Comparison of ENCODE assay signal across 8 mouse cellular contexts in genomic region chr1:171286517-171286916, GRCm38 (mm10). TPM values are rescaled to one million over a fixed set of nuclear protein-coding genes. Genes with fewer than 3 reads are reported as not detected.
DNase-seq lines count a peak whose midpoint lies in the region; ATAC-seq lines count a peak whose summit lies in the region.

No protein-coding gene starts in this region.

- ATAC-seq in embryonic facial prominence, embryonic 13.5 days (ENCODE audit: insufficient number of reproducible peaks, insufficient read depth, low FRiP score, low TSS enrichment, low read depth): no peak; the same call in 1 of the 2 replicates
- ATAC-seq in neural tube, embryonic 13.5 days (ENCODE audit: low read depth): no peak

- no peaks in the 10 kb centered on the region for H3K9me3 ChIP-seq in embryonic facial prominence, embryonic 13.5 days
- no peaks in the 10 kb centered on the region for H3K9me3 ChIP-seq in neural tube, embryonic 13.5 days

- H3K36me3 ChIP-seq in embryonic facial prominence, embryonic 13.5 days: peaks cover 65% of the 10 kb centered on the region
- peaks cover 65% of the 10 kb centered on the region for H3K36me3 ChIP-seq in neural tube, embryonic 13.5 days

- WGBS in embryonic facial prominence, embryonic 13.5 days: 91% methylated on average over 19 of the region's 19 CpGs
- 90% methylated on average over 19 of the region's 19 CpGs for WGBS in neural tube, embryonic 13.5 days

- peak overlapping the region; percentile 97; the same call in 1 of the 2 replicates for H3K9ac ChIP-seq in embryonic facial prominence, embryonic 13.5 days
- H3K9ac ChIP-seq in neural tube, embryonic 13.5 days: peak overlapping the region; percentile 97

- peaks cover 38% of the 10 kb centered on the region for H3K4me1 ChIP-seq in embryonic facial prominence, embryonic 13.5 days
- peaks cover 46% of the 10 kb centered on the region for H3K4me1 ChIP-seq in neural tube, embryonic 13.5 days (replicated peaks)

- peak overlapping the region; percentile 93 for H3K4me3 ChIP-seq in embryonic facial prominence, embryonic 13.5 days
- H3K4me3 ChIP-seq in neural tube, embryonic 13.5 days: peak overlapping the region; percentile 88

- peak; percentile 28 for DNase-seq in kidney, adult 9 months
- DNase-seq in kidney, adult 18-20 months: no peak
- peak; percentile 9 for DNase-seq in kidney, postnatal 14 days
- no peak for DNase-seq in embryo, embryonic 10 days (ENCODE audit: low spot score)
- DNase-seq in urinary bladder, postnatal 25 days (ENCODE audit: low spot score): no peak
- DNase-seq in lung, postnatal 14 days: no peak

- no peaks in the 10 kb centered on the region for H3K27me3 ChIP-seq in embryonic facial prominence, embryonic 13.5 days
- no peaks in the 10 kb centered on the region for H3K27me3 ChIP-seq in neural tube, embryonic 13.5 days

- peak overlapping the region; percentile 74 for H3K4me2 ChIP-seq in embryonic facial prominence, embryonic 13.5 days
- H3K4me2 ChIP-seq in neural tube, embryonic 13.5 days: peak overlapping the region; percentile 68

- 0 out of 2 replicates have a peak overlapping the region, but pooled peaks have one; percentile 16 for H3K27ac ChIP-seq in embryonic facial prominence, embryonic 13.5 days
- H3K27ac ChIP-seq in neural tube, embryonic 13.5 days (replicated peaks): no peak overlapping the region

RNA-seq across cellular contexts. Expression of gene Usp21, which starts 1.3 kb away (rescaled TPM):
- 116 and 127 TPM in 2 replicates for polyA plus RNA-seq in embryonic facial prominence, embryonic 13.5 days (2015; fragmentation: Nextera tagmentation; extraction: Ambion mirVana)
- 89.3 and 97.3 TPM in 2 replicates for polyA plus RNA-seq in neural tube, embryonic 13.5 days (2015; fragmentation: Nextera tagmentation; extraction: Ambion mirVana)

RNA-seq across cellular contexts. Expression of gene Ppox, which starts 5.5 kb away (rescaled TPM):
- 60.5 and 64.9 TPM in 2 replicates for polyA plus RNA-seq in embryonic facial prominence, embryonic 13.5 days (2015; fragmentation: Nextera tagmentation; extraction: Ambion mirVana)
- polyA plus RNA-seq in neural tube, embryonic 13.5 days (2015; fragmentation: Nextera tagmentation; extraction: Ambion mirVana): 43.1 and 47.2 TPM in 2 replicates

RNA-seq across cellular contexts. Expression of gene Ufc1, which starts 8.3 kb away (rescaled TPM):
- 109 and 118 TPM in 2 replicates for polyA plus RNA-seq in embryonic facial prominence, embryonic 13.5 days (2015; fragmentation: Nextera tagmentation; extraction: Ambion mirVana)
- polyA plus RNA-seq in neural tube, embryonic 13.5 days (2015; fragmentation: Nextera tagmentation; extraction: Ambion mirVana): 124 and 132 TPM in 2 replicates

RNA-seq across cellular contexts. Expression of gene B4galt3, which starts 16.4 kb away (rescaled TPM):
- polyA plus RNA-seq in embryonic facial prominence, embryonic 13.5 days (2015; fragmentation: Nextera tagmentation; extraction: Ambion mirVana): 82.1 and 84.2 TPM in 2 replicates
- polyA plus RNA-seq in neural tube, embryonic 13.5 days (2015; fragmentation: Nextera tagmentation; extraction: Ambion mirVana): 94.0 and 97.8 TPM in 2 replicates

RNA-seq across cellular contexts. Expression of gene Ndufs2, which starts 35.3 kb away (rescaled TPM):
- polyA plus RNA-seq in embryonic facial prominence, embryonic 13.5 days (2015; fragmentation: Nextera tagmentation; extraction: Ambion mirVana): 232 and 248 TPM in 2 replicates
- 257 and 263 TPM in 2 replicates for polyA plus RNA-seq in neural tube, embryonic 13.5 days (2015; fragmentation: Nextera tagmentation; extraction: Ambion mirVana)

Comparison
In these comparisons a context has a peak if more than half of its experiments do, and no peak if none do; other contexts are left out.
1. DNase-seq: peak in kidney, adult 9 months (single experiment) and kidney, postnatal 14 days (single experiment); none in kidney, adult 18-20 months (single experiment), embryo, embryonic 10 days (single experiment), urinary bladder, postnatal 25 days (single experiment) and lung, postnatal 14 days (single experiment).